Mouse (Mus musculus) spleen, adult 2 months (tissue): ENCODE data around the gene Clec2l.
"Not testable (repeated sequence)": the region's sequence is repeated elsewhere in the genome, so short reads cannot be mapped to it uniquely, and the experiment has no call there.

Experiments used
- CTCF ChIP-seq: fragments of 200-500 bp; IDR thresholded peaks from 2 replicates; pipeline ENCODE4 v1.5.1; 2011; ENCODE audit warnings: mild to moderate bottlenecking, inconsistent platforms; ENCODE audit not compliant: insufficient read depth, insufficient read length, insufficient replicate concordance; ENCODE audit errors: extremely low read depth
- POLR2A ChIP-seq: fragments of 200-500 bp; IDR thresholded peaks from 2 replicates; pipeline ENCODE4 v1.6.1; 2011; ENCODE audit warnings: low read depth, low read length, inconsistent platforms

DNA sequence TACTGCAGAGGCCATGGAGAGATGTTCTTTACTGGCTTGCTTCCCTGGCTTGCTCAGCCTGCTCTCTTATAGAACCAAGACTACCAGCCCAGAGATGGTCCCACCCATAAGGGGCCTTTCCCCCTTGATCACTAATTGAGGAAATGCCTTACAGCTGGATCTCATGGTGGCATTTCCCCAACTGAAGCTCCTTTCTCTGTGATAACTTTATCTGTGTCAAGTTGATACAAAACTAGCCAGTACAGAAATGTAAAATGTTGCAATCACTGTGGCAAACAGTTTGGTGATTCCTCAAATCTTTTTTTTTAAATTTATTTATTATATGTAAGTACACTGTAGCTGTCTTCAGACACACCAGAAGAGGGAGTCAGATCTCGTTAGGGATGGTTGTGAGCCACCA lies 7.6 kb downstream of the Clec2l start:
- TF ChIP-seq CTCF, POLR2A: not testable (repeated sequence)
